Mouse (Mus musculus): ENCODE measurements at regions not wholly inside any gene's neighbourhood (a gene's known extent, or its start where the extent isn't known, plus 50 kb on each side); places are given as distances from the start of the nearest gene placed in this dataset.

- Histone ChIP-seq H3K9me3 (replicated peaks) (no peaks in the 10 kb centered on the region), H3K4me3 (ENCODE audit: low read depth, low read length) (no peak overlapping the region), H3K27me3 (ENCODE audit: insufficient read depth, low read length) (peaks cover 19% of the 10 kb centered on the region), H3K4me1 (ENCODE audit: insufficient read depth, low read depth, low read length) (peaks cover 8% of the 10 kb centered on the region; the same call in 1 of the 2 replicates), H3K36me3 (replicated peaks) (no peaks in the 10 kb centered on the region)
- TF ChIP-seq TAL1 (conservative IDR thresholded peaks at IDR 0.05; ENCODE audit: low read depth, low read length) (no peak), CTCF (IDR thresholded peaks at IDR 0.05; ENCODE audit: low read depth, low read length) (peak; percentile 78)
- ATAC-seq (ENCODE audit: extremely low read depth, insufficient number of reproducible peaks, low FRiP score, poor library complexity, severe bottlenecking) (peak; percentile 65; the same call in 1 of the 2 replicates), DNase-seq (ENCODE audit: low spot score) (peak; percentile 25)
These were observed 140.5 kb upstream of the Ank start for GRCm38 (mm10) chr15:27325847-27326548.

- Histone ChIP-seq H3K9me3 (replicated peaks) (no peaks in the 10 kb centered on the region), H3K4me1 (ENCODE audit: insufficient read depth, low read depth, low read length) (peaks cover 8% of the 10 kb centered on the region; the same call in 1 of the 2 replicates), H3K36me3 (replicated peaks) (no peaks in the 10 kb centered on the region), H3K27me3 (ENCODE audit: insufficient read depth, low read length) (peaks cover 24% of the 10 kb centered on the region), H3K4me3 (ENCODE audit: low read depth, low read length) (no peak overlapping the region)
- no peak for TF ChIP-seq GATA2 (IDR thresholded peaks at IDR 0.05; ENCODE audit: borderline replicate concordance, low read depth, low read length)
- no peak for TF ChIP-seq CTCF (IDR thresholded peaks at IDR 0.05; ENCODE audit: low read depth, low read length)
- no peak for TF ChIP-seq GATA1 (IDR thresholded peaks at IDR 0.05; ENCODE audit: borderline replicate concordance, low read length)
- TF ChIP-seq TAL1 (conservative IDR thresholded peaks at IDR 0.05; ENCODE audit: low read depth, low read length) = no peak
- TF ChIP-seq POLR2AphosphoS5 (IDR thresholded peaks at IDR 0.05; ENCODE audit: insufficient replicate concordance, low read depth, low read length) = no peak
- ATAC-seq (ENCODE audit: extremely low read depth, insufficient number of reproducible peaks, low FRiP score, poor library complexity, severe bottlenecking) = no peak
- DNase-seq (ENCODE audit: low spot score) = no peak
These were observed 140.0 kb upstream of the Ank start for GRCm38 (mm10) chr15:27326549-27326876.

GRCm38 (mm10) chr15:27327744-27328143 is 138.7 kb upstream of the Ank start:
- Histone ChIP-seq H3K4me1 (ENCODE audit: insufficient read depth, low read depth, low read length) (peaks cover 8% of the 10 kb centered on the region; the same call in 1 of the 2 replicates), H3K27me3 (ENCODE audit: insufficient read depth, low read length) (peaks cover 27% of the 10 kb centered on the region), H3K9me3 (replicated peaks) (no peaks in the 10 kb centered on the region), H3K36me3 (replicated peaks) (no peaks in the 10 kb centered on the region), H3K4me3 (ENCODE audit: low read depth, low read length) (no peak overlapping the region)
- ATAC-seq (ENCODE audit: extremely low read depth, insufficient number of reproducible peaks, low FRiP score, poor library complexity, severe bottlenecking) (no peak), DNase-seq (ENCODE audit: low spot score) (no peak)
- TF ChIP-seq TAL1 (conservative IDR thresholded peaks at IDR 0.05; ENCODE audit: low read depth, low read length) (no peak), CTCF (IDR thresholded peaks at IDR 0.05; ENCODE audit: low read depth, low read length) (no peak), GATA1 (IDR thresholded peaks at IDR 0.05; ENCODE audit: borderline replicate concordance, low read length) (no peak), GATA2 (IDR thresholded peaks at IDR 0.05; ENCODE audit: borderline replicate concordance, low read depth, low read length) (no peak), POLR2AphosphoS5 (IDR thresholded peaks at IDR 0.05; ENCODE audit: insufficient replicate concordance, low read depth, low read length) (no peak)

- TF ChIP-seq CTCF (IDR thresholded peaks at IDR 0.05; ENCODE audit: low read depth, low read length) = no peak
- no peak for TF ChIP-seq GATA1 (IDR thresholded peaks at IDR 0.05; ENCODE audit: borderline replicate concordance, low read length)
- TF ChIP-seq TAL1 (conservative IDR thresholded peaks at IDR 0.05; ENCODE audit: low read depth, low read length) = no peak
- no peak for TF ChIP-seq GATA2 (IDR thresholded peaks at IDR 0.05; ENCODE audit: borderline replicate concordance, low read depth, low read length)
- no peak for TF ChIP-seq POLR2AphosphoS5 (IDR thresholded peaks at IDR 0.05; ENCODE audit: insufficient replicate concordance, low read depth, low read length)
- Histone ChIP-seq H3K4me1 (ENCODE audit: insufficient read depth, low read depth, low read length) (peaks cover 8% of the 10 kb centered on the region; the same call in 1 of the 2 replicates), H3K27me3 (ENCODE audit: insufficient read depth, low read length) (peaks cover 27% of the 10 kb centered on the region), H3K4me3 (ENCODE audit: low read depth, low read length) (no peak overlapping the region), H3K36me3 (replicated peaks) (no peaks in the 10 kb centered on the region), H3K9me3 (replicated peaks) (no peaks in the 10 kb centered on the region)
- no peak for DNase-seq (ENCODE audit: low spot score)
- ATAC-seq (ENCODE audit: extremely low read depth, insufficient number of reproducible peaks, low FRiP score, poor library complexity, severe bottlenecking) = no peak
These were observed 138.0 kb upstream of the Ank start for GRCm38 (mm10) chr15:27328441-27328840.

GRCm38 (mm10) chr15:27340070-27340469 is 126.4 kb upstream of the Ank start:
- TF ChIP-seq TAL1 (conservative IDR thresholded peaks at IDR 0.05; ENCODE audit: low read depth, low read length) (no peak), POLR2AphosphoS5 (IDR thresholded peaks at IDR 0.05; ENCODE audit: insufficient replicate concordance, low read depth, low read length) (no peak), GATA1 (IDR thresholded peaks at IDR 0.05; ENCODE audit: borderline replicate concordance, low read length) (no peak), GATA2 (IDR thresholded peaks at IDR 0.05; ENCODE audit: borderline replicate concordance, low read depth, low read length) (no peak), CTCF (IDR thresholded peaks at IDR 0.05; ENCODE audit: low read depth, low read length) (no peak)
- H3K27me3 ChIP-seq (ENCODE audit: insufficient read depth, low read length) = peaks cover 6% of the 10 kb centered on the region
- ATAC-seq (ENCODE audit: extremely low read depth, insufficient number of reproducible peaks, low FRiP score, poor library complexity, severe bottlenecking) (no peak), DNase-seq (ENCODE audit: low spot score) (no peak)
- peaks cover 8% of the 10 kb centered on the region for H3K4me1 ChIP-seq (ENCODE audit: insufficient read depth, low read depth, low read length)
- no peak overlapping the region for H3K4me3 ChIP-seq (ENCODE audit: low read depth, low read length)
- H3K36me3 ChIP-seq (replicated peaks) = no peaks in the 10 kb centered on the region
- H3K9me3 ChIP-seq (replicated peaks) = no peaks in the 10 kb centered on the region

- ATAC-seq (ENCODE audit: extremely low read depth, insufficient number of reproducible peaks, low FRiP score, poor library complexity, severe bottlenecking) (no peak), DNase-seq (ENCODE audit: low spot score) (no peak)
- TF ChIP-seq CTCF (IDR thresholded peaks at IDR 0.05; ENCODE audit: low read depth, low read length) = no peak
- no peak for TF ChIP-seq GATA2 (IDR thresholded peaks at IDR 0.05; ENCODE audit: borderline replicate concordance, low read depth, low read length)
- no peak for TF ChIP-seq POLR2AphosphoS5 (IDR thresholded peaks at IDR 0.05; ENCODE audit: insufficient replicate concordance, low read depth, low read length)
- no peak for TF ChIP-seq GATA1 (IDR thresholded peaks at IDR 0.05; ENCODE audit: borderline replicate concordance, low read length)
- no peak for TF ChIP-seq TAL1 (conservative IDR thresholded peaks at IDR 0.05; ENCODE audit: low read depth, low read length)
- no peaks in the 10 kb centered on the region for H3K9me3 ChIP-seq (replicated peaks)
- H3K4me3 ChIP-seq (ENCODE audit: low read depth, low read length) = no peak overlapping the region
- peaks cover 6% of the 10 kb centered on the region for H3K27me3 ChIP-seq (ENCODE audit: insufficient read depth, low read length)
- peaks cover 8% of the 10 kb centered on the region for H3K4me1 ChIP-seq (ENCODE audit: insufficient read depth, low read depth, low read length)
- no peaks in the 10 kb centered on the region for H3K36me3 ChIP-seq (replicated peaks)
These were observed 124.9 kb upstream of the Ank start for GRCm38 (mm10) chr15:27341518-27341976.

All from G1E (cell line).